Mouse (Mus musculus) CH12.LX (cell line): Measurements from ENCODE around the gene Klhl36. TPM values are rescaled to one million over a fixed set of nuclear protein-coding genes. Genes with fewer than 3 reads are reported as not detected.

ENCODE experiments used
- DNase-seq: peaks from one replicate; pipeline ENCODE4 v3.0.0-alpha.2; 2013; ENCODE audit errors: extremely low read depth
- H3K27ac ChIP-seq: 2 replicates; pipeline ENCODE4 v1.5.1; 2012; ENCODE audit warnings: low read depth, mild to moderate bottlenecking, control low read depth, moderate library complexity; ENCODE audit not compliant: insufficient read depth
- H3K27me3 ChIP-seq: replicated peaks from 2 replicates; pipeline ENCODE3; 2012; ENCODE audit warnings: inconsistent platforms
- H3K36me3 ChIP-seq, 2 experiments: replicated peaks in 1 of 2; 2 replicates each; pipeline versions ENCODE3 to v1.6.1; 2012; ENCODE audit warnings: inconsistent platforms in 1 of 2, low read length in 1 of 2, mild to moderate bottlenecking in 1 of 2, mixed read lengths in 1 of 2, moderate library complexity in 1 of 2; ENCODE audit not compliant: control insufficient read depth in 1 of 2, insufficient read depth in 1 of 2
- H3K4me1 ChIP-seq, 2 experiments: 2 replicates each; pipeline ENCODE4 v1.6.1; 2012; ENCODE audit warnings: inconsistent platforms in 1 of 2, moderate library complexity in 1 of 2; ENCODE audit not compliant: insufficient read depth in 2 of 2, control insufficient read depth in 1 of 2
- H3K4me2 ChIP-seq: 2 replicates; pipeline ENCODE4 v1.6.1; 2012; ENCODE audit warnings: low read depth, mild to moderate bottlenecking, control low read depth; ENCODE audit not compliant: poor library complexity, insufficient read depth, severe bottlenecking
- H3K4me3 ChIP-seq, 3 experiments: fragments of 150-350 bp in 1 of 3; sonication (generic) in 1 of 3; replicated peaks in 1 of 3; 2 replicates each; pipeline versions ENCODE3 to v1.5.1; 2011 to 2012; ENCODE audit warnings: low read depth in 2 of 3, low read length in 2 of 3, mild to moderate bottlenecking in 2 of 3, moderate library complexity in 2 of 3, control low read depth in 1 of 3, improper control_type of control experiment in 1 of 3, inconsistent platforms in 1 of 3, mixed read lengths in 1 of 3; ENCODE audit not compliant: poor library complexity in 1 of 3
- H3K79me2 ChIP-seq: replicated peaks from 2 replicates; pipeline ENCODE4 v1.6.1; 2012; ENCODE audit warnings: mild to moderate bottlenecking, moderate library complexity; ENCODE audit not compliant: control insufficient read depth, poor library complexity, insufficient read depth, severe bottlenecking; ENCODE audit errors: extremely low read depth
- H3K9ac ChIP-seq: 2 replicates; pipeline ENCODE4 v1.6.1; 2012; ENCODE audit warnings: low read depth, mild to moderate bottlenecking, control low read depth, moderate library complexity; ENCODE audit not compliant: insufficient read depth
- H3K9me3 ChIP-seq: replicated peaks from 2 replicates; pipeline ENCODE3; 2012; ENCODE audit warnings: low read length, inconsistent platforms, mixed read lengths
- BHLHE40 ChIP-seq: IDR thresholded peaks from 2 replicates; pipeline ENCODE4 v1.6.1; 2011; ENCODE audit warnings: mild to moderate bottlenecking, low read depth, low read length, improper control_type of control experiment
- CHD1 ChIP-seq: IDR thresholded peaks from 2 replicates; pipeline ENCODE4 v1.6.1; 2012; ENCODE audit warnings: low read depth, low read length, improper control_type of control experiment, inconsistent platforms
- CHD2 ChIP-seq: IDR thresholded peaks from 2 replicates; pipeline ENCODE4 v1.6.1; 2011; ENCODE audit warnings: low read length, improper control_type of control experiment
- CTCF ChIP-seq, 2 experiments: IDR thresholded peaks in 1 of 2; conservative IDR thresholded peaks in 1 of 2; 2 replicates each; pipeline ENCODE4 v1.5.1; 2011 to 2012; ENCODE audit warnings: low read depth in 2 of 2, low read length in 2 of 2, improper control_type of control experiment in 1 of 2, inconsistent platforms in 1 of 2, mild to moderate bottlenecking in 1 of 2, moderate library complexity in 1 of 2
- E2F4 ChIP-seq: IDR thresholded peaks from 2 replicates; pipeline ENCODE4 v1.6.1; 2011; ENCODE audit warnings: low read depth, low read length, improper control_type of control experiment; ENCODE audit not compliant: insufficient replicate concordance
- ELF1 ChIP-seq: IDR thresholded peaks from 2 replicates; pipeline ENCODE4 v1.6.1; 2014; ENCODE audit warnings: low read depth, mild to moderate bottlenecking, inconsistent platforms, low read length, improper control_type of control experiment
- EP300 ChIP-seq: IDR thresholded peaks from 2 replicates; pipeline ENCODE4 v1.6.1; 2011; ENCODE audit warnings: low read length, improper control_type of control experiment
- ETS1 ChIP-seq: conservative IDR thresholded peaks from 2 replicates; pipeline ENCODE4 v1.6.1; 2012; ENCODE audit warnings: low read depth, mild to moderate bottlenecking, inconsistent platforms, low read length, improper control_type of control experiment, moderate library complexity
- GABPA ChIP-seq: IDR thresholded peaks from 2 replicates; pipeline ENCODE4 v1.6.1; 2012; ENCODE audit warnings: low read depth, low read length, improper control_type of control experiment, inconsistent platforms; ENCODE audit not compliant: insufficient replicate concordance
- IRF4 ChIP-seq: IDR thresholded peaks from 2 replicates; pipeline ENCODE4 v1.6.1; 2014; ENCODE audit warnings: low read depth, mild to moderate bottlenecking, inconsistent platforms, low read length, improper control_type of control experiment
- JUN ChIP-seq: IDR thresholded peaks from 2 replicates; pipeline ENCODE4 v1.6.1; 2011; ENCODE audit warnings: low read depth, mild to moderate bottlenecking, low read length, improper control_type of control experiment, moderate library complexity; ENCODE audit not compliant: insufficient read depth
- JUND ChIP-seq: conservative IDR thresholded peaks from 2 replicates; pipeline ENCODE4 v1.6.1; 2011; ENCODE audit warnings: low read depth, low read length, improper control_type of control experiment
- KAT2A ChIP-seq: IDR thresholded peaks from 2 replicates; pipeline ENCODE4 v1.6.1; 2012; ENCODE audit warnings: low read length, improper control_type of control experiment, inconsistent platforms; ENCODE audit not compliant: insufficient replicate concordance
- MAFK ChIP-seq: IDR thresholded peaks from 2 replicates; pipeline ENCODE4 v1.6.1; 2011; ENCODE audit warnings: low read length, improper control_type of control experiment; ENCODE audit not compliant: insufficient replicate concordance
- MAX ChIP-seq: IDR thresholded peaks from 2 replicates; pipeline ENCODE4 v1.6.1; 2011; ENCODE audit warnings: low read length, improper control_type of control experiment
- MAZ ChIP-seq: IDR thresholded peaks from 2 replicates; pipeline ENCODE4 v1.6.1; 2012; ENCODE audit warnings: low read depth, mild to moderate bottlenecking, inconsistent platforms, low read length, improper control_type of control experiment, moderate library complexity
- MXI1 ChIP-seq: IDR thresholded peaks from 2 replicates; pipeline ENCODE4 v1.6.1; 2011; ENCODE audit warnings: mild to moderate bottlenecking, low read depth, low read length, improper control_type of control experiment
- MYC ChIP-seq: IDR thresholded peaks from 2 replicates; pipeline ENCODE4 v1.6.1; 2011; ENCODE audit warnings: low read depth, mild to moderate bottlenecking, improper control_type of control experiment, low read length
- NELFE ChIP-seq: IDR thresholded peaks from 2 replicates; pipeline ENCODE4 v1.6.1; 2011; ENCODE audit warnings: low read depth, low read length, improper control_type of control experiment
- NRF1 ChIP-seq: IDR thresholded peaks from 2 replicates; pipeline ENCODE4 v1.6.1; 2014; ENCODE audit warnings: low read depth, mild to moderate bottlenecking, inconsistent platforms, low read length, improper control_type of control experiment, moderate library complexity
- PAX5 ChIP-seq: IDR thresholded peaks from 2 replicates; pipeline ENCODE4 v1.6.1; 2012; ENCODE audit warnings: low read length, inconsistent platforms, mixed read lengths
- POLR2A ChIP-seq: IDR thresholded peaks from 2 replicates; pipeline ENCODE4 v1.6.1; 2011; ENCODE audit warnings: low read depth, mild to moderate bottlenecking, improper control_type of control experiment, low read length
- POLR2AphosphoS2 ChIP-seq: IDR thresholded peaks from 2 replicates; pipeline ENCODE4 v1.6.1; 2011; ENCODE audit warnings: low read depth, low read length, improper control_type of control experiment
- RAD21 ChIP-seq: IDR thresholded peaks from 2 replicates; pipeline ENCODE4 v1.6.1; 2011; ENCODE audit warnings: low read depth, mild to moderate bottlenecking, low read length, improper control_type of control experiment, moderate library complexity
- RCOR1 ChIP-seq: conservative IDR thresholded peaks from 2 replicates; pipeline ENCODE4 v1.6.1; 2012; ENCODE audit warnings: low read depth, mild to moderate bottlenecking, inconsistent platforms, low read length, improper control_type of control experiment
- SMC3 ChIP-seq: IDR thresholded peaks from 2 replicates; pipeline ENCODE4 v1.6.1; 2011; ENCODE audit warnings: low read depth, low read length, improper control_type of control experiment
- TBP ChIP-seq: conservative IDR thresholded peaks from 2 replicates; pipeline ENCODE4 v1.6.1; 2011; ENCODE audit warnings: low read depth, low read length, improper control_type of control experiment
- TCF12 ChIP-seq: IDR thresholded peaks from 2 replicates; pipeline ENCODE4 v1.6.1; 2014; ENCODE audit warnings: low read depth, mild to moderate bottlenecking, inconsistent platforms, low read length, improper control_type of control experiment
- UBTF ChIP-seq: IDR thresholded peaks from 2 replicates; pipeline ENCODE4 v1.6.1; 2012; ENCODE audit warnings: low read depth, mild to moderate bottlenecking, inconsistent platforms, low read length, improper control_type of control experiment, moderate library complexity
- USF2 ChIP-seq: conservative IDR thresholded peaks from 2 replicates; pipeline ENCODE4 v1.6.1; 2011; ENCODE audit warnings: low read depth, low read length, improper control_type of control experiment
- ZKSCAN1 ChIP-seq: IDR thresholded peaks from 2 replicates; pipeline ENCODE4 v1.6.1; 2012; ENCODE audit warnings: low read depth, inconsistent platforms, low read length, improper control_type of control experiment, borderline replicate concordance
- ZMIZ1 ChIP-seq: IDR thresholded peaks from 2 replicates; pipeline ENCODE4 v1.6.1; 2012; ENCODE audit warnings: low read depth, mild to moderate bottlenecking, inconsistent platforms, low read length, improper control_type of control experiment
- ZNF384 ChIP-seq: IDR thresholded peaks from 2 replicates; pipeline ENCODE4 v1.6.1; 2012; ENCODE audit warnings: low read depth, low read length, improper control_type of control experiment, inconsistent platforms
- dilution Hi-C: fragments of 300-500 bp; cut with MboI; formaldehyde crosslinking; loops from 2 replicates; pipeline ENCODE4 v1.14.3; 2020; ENCODE audit warnings: low sequenced_read_pairs; ENCODE audit not compliant: extremely low pct_unique_long_range_greater_than_20kb, extremely low pct_ligation_motif_present
- in situ Hi-C: fragments of 300-500 bp; cut with MboI; formaldehyde crosslinking; loops from 3 replicates; pipeline ENCODE4 v1.14.3; 2019; ENCODE audit warnings: low sequenced_read_pairs, low pct_ligation_motif_present, low pct_unique_long_range_greater_than_20kb, mixed read lengths
- polyA plus RNA-seq: library from polyadenylated mRNA; unstranded; fragments of >175 nt; gene quantifications from 2 replicates; pipeline ENCODE4 v1.2.1, GENCODE M21; 2012; ENCODE audit warnings: low read depth; ENCODE audit not compliant: insufficient read length
- total RNA-seq, 2 experiments: library from RNA; depleted of rRNA; stranded (reverse); fragments of 300-350 nt in 1 of 2; fragments of >200 nt in 1 of 2; gene quantifications; 2 replicates each; pipeline ENCODE4 v1.2.3; 2012 to 2014

Gene Klhl36
- 5.2 and 7.9 TPM in 2 replicates for total RNA-seq (2012; rRNA removed)
- 3.0 and 3.4 TPM in 2 replicates for total RNA-seq (2014; rRNA removed)
- polyA plus RNA-seq, result 3.1 and 3.8 TPM in 2 replicates

DNA sequence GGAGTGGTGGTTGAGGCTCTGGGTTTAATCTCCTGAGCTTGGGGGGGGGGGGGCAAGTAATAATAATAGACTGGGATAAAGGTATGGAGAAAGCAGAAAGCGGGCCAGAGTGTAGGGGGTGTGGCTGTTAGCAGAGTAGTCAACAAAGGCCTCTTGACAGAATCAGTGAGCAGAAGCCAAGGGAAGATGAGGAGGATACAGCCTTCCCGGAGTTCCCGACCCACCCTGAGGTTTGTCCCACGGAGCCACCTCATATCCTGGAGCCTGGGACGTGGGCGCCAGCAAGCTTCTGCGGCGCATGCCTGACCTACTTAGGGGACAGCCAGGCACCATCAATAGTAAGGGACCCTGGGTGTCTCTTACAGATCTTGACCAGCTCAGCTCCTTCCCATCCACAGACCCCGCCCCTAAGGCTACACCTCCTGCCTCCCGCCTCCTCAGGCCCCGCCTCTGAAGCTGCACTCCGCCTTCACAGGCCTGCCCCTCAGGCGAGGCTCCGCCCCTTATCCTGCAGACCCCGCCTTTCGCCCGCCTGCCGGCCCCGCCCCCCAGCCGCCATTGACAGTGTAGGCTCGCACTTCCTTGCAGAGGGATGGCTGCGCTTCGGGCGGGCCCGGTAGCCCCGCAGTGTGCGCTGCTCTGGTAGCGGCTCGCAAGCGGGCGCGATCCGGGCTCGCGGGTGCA is at the start of gene Klhl36:
Gene Klhl36, plus strand, starts transcription at position 561 of the 684 bp plus-strand sequence.
- peak within 1 kb of the TSS; percentile 54 to 84 (median 71) for H3K4me3 ChIP-seq
- no peaks in the 10 kb centered on the region for H3K79me2 ChIP-seq
- DNase-seq, result peak; percentile 91
- H3K36me3 ChIP-seq, result peaks cover 0 to 5% of the 10 kb centered on the region in 2 experiments
- TF ChIP-seq CHD1, result no peak
- TF ChIP-seq CHD2, result no peak
- peak; percentile 71; the same call in 1 of the 2 replicates for TF ChIP-seq MAZ
- no peak for TF ChIP-seq TBP
- no peak for TF ChIP-seq MXI1
- peak; percentile 58; the same call in 1 of the 2 replicates for TF ChIP-seq UBTF
- no peak for TF ChIP-seq USF2
- no peak for TF ChIP-seq E2F4
- peak; percentile 45; the same call in 1 of the 2 replicates for TF ChIP-seq ZMIZ1
- TF ChIP-seq ZNF384, result no peak
- no peak for TF ChIP-seq KAT2A
- TF ChIP-seq ELF1, result peak; percentile 72
- no peak for TF ChIP-seq IRF4
- peak; percentile 73; the same call in 1 of the 2 replicates for TF ChIP-seq POLR2A
- no peak for TF ChIP-seq ZKSCAN1
- no peak for TF ChIP-seq MYC
- TF ChIP-seq MAX, result no peak
- TF ChIP-seq NELFE, result peak; percentile 81
- TF ChIP-seq SMC3, result no peak
- no peak for TF ChIP-seq JUN
- no peak for TF ChIP-seq CTCF (conservative IDR thresholded peaks at IDR 0.05 in 1 of 2, IDR thresholded peaks at IDR 0.05 in 1 of 2; ENCODE audit: low read depth in 2 of 2, low read length in 2 of 2)
- TF ChIP-seq GABPA, result no peak
- TF ChIP-seq RCOR1, result no peak
- TF ChIP-seq RAD21, result no peak
- TF ChIP-seq ETS1, result no peak
- no peak for TF ChIP-seq PAX5
- no peak for TF ChIP-seq MAFK
- no peak for TF ChIP-seq EP300
- TF ChIP-seq TCF12, result peak; percentile 68; the same call in 1 of the 2 replicates
- TF ChIP-seq NRF1, result no peak; the same call in 1 of the 2 replicates
- no peak for TF ChIP-seq POLR2AphosphoS2
- TF ChIP-seq BHLHE40, result no peak
- TF ChIP-seq JUND, result no peak
- peaks cover 0 to 14% of the 10 kb centered on the region in 2 experiments; a peak in 2 of 4 replicates for H3K4me1 ChIP-seq
- in situ Hi-C loops, result no loop called here
- dilution Hi-C loops, result no loop called here
- H3K9ac ChIP-seq, result peak within 1 kb of the TSS; percentile 67
- no peak within 1 kb of the TSS for H3K27ac ChIP-seq
- peak within 1 kb of the TSS; percentile 63 for H3K4me2 ChIP-seq
- peaks cover 20% of the 10 kb centered on the region for H3K9me3 ChIP-seq
- H3K27me3 ChIP-seq, result peaks cover 23% of the 10 kb centered on the region
